Mouse (Mus musculus) cerebellum, adult (tissue): ENCODE measurements at regions not wholly inside any gene's neighbourhood (a gene's known extent, or its start where the extent isn't known, plus 50 kb on each side); places are given as distances from the start of the nearest gene placed in this dataset.

Source experiments
- ATAC-seq: cut with Nextera tagmentation; 2 replicates; pipeline ENCODE4 v1.9.2; 2017; ENCODE audit warnings: mild to moderate bottlenecking, moderate library complexity, mixed read lengths; ENCODE audit not compliant: insufficient number of reproducible peaks, low FRiP score, low TSS enrichment

- ATAC-seq: no peak
These were observed 582.6 kb upstream of the Map3k7 start for GRCm38 (mm10) chr4:31381069-31381969.

- no peak for ATAC-seq
These were observed 570.8 kb upstream of the Map3k7 start for GRCm38 (mm10) chr4:31392932-31393632.

GRCm38 (mm10) chr4:31395538-31395937, 568.4 kb upstream of the Map3k7 start:
- no peak for ATAC-seq

- ATAC-seq: no peak
These were observed 559.9 kb upstream of the Map3k7 start for GRCm38 (mm10) chr4:31403976-31404375.

GRCm38 (mm10) chr4:31404840-31405714, 558.8 kb upstream of the Map3k7 start:
- ATAC-seq: no peak

GRCm38 (mm10) chr4:31410157-31410556, 553.7 kb upstream of the Map3k7 start:
- no peak for ATAC-seq

GRCm38 (mm10) chr4:31411770-31412525, 551.9 kb upstream of the Map3k7 start:
- ATAC-seq: no peak

GRCm38 (mm10) chr4:31417161-31417560, 546.7 kb upstream of the Map3k7 start:
- no peak for ATAC-seq

GRCm38 (mm10) chr4:31419240-31419639, 544.7 kb upstream of the Map3k7 start:
- ATAC-seq: peak; percentile 43

GRCm38 (mm10) chr4:31420167-31420566, 543.7 kb upstream of the Map3k7 start:
- ATAC-seq: no peak

- ATAC-seq: no peak
These were observed 542.5 kb upstream of the Map3k7 start for GRCm38 (mm10) chr4:31421386-31421785.

- no peak for ATAC-seq
These were observed 538.8 kb upstream of the Map3k7 start for GRCm38 (mm10) chr4:31425135-31425534.

- ATAC-seq: no peak
These were observed 538.2 kb upstream of the Map3k7 start for GRCm38 (mm10) chr4:31425716-31426115.

GRCm38 (mm10) chr4:31426169-31427030, 537.5 kb upstream of the Map3k7 start:
- no peak for ATAC-seq

GRCm38 (mm10) chr4:31433943-31434342, 530.0 kb upstream of the Map3k7 start:
- no peak for ATAC-seq

GRCm38 (mm10) chr4:31454898-31455297, 509.0 kb upstream of the Map3k7 start:
- peak; percentile 26; the same call in 1 of the 2 replicates for ATAC-seq

GRCm38 (mm10) chr4:31455466-31455865, 508.4 kb upstream of the Map3k7 start:
- no peak for ATAC-seq

- ATAC-seq: no peak
These were observed 501.4 kb upstream of the Map3k7 start for GRCm38 (mm10) chr4:31462456-31462855.

GRCm38 (mm10) chr4:31463130-31463698, 500.7 kb upstream of the Map3k7 start:
- ATAC-seq: no peak
